Mouse (Mus musculus): ENCODE measurements around the gene Myb.

GRCm38 (mm10) chr10:21200322-21200721 is 39.5 kb upstream of the Myb start:
- TF ChIP-seq TAL1 (IDR thresholded peaks at IDR 0.05; ENCODE audit: low read length) (no peak), GATA1 (IDR thresholded peaks at IDR 0.05; ENCODE audit: low read length) (no peak)

Data from erythroblast, embryonic 14.5 days (primary cell).